Mouse (Mus musculus) CD4-positive naive resting alpha-beta T cell, adult 57 days (primary cell): ENCODE measurements around the gene Olfr1211. TPM values are rescaled to one million over a fixed set of nuclear protein-coding genes. Genes with fewer than 3 reads are reported as not detected.

Source experiments
- total RNA-seq: library from RNA; stranded (reverse); gene quantifications from one replicate; pipeline ENCODE4 v1.2.4, GENCODE M21; 2023

Gene Olfr1211
- not detected for total RNA-seq

DNA sequence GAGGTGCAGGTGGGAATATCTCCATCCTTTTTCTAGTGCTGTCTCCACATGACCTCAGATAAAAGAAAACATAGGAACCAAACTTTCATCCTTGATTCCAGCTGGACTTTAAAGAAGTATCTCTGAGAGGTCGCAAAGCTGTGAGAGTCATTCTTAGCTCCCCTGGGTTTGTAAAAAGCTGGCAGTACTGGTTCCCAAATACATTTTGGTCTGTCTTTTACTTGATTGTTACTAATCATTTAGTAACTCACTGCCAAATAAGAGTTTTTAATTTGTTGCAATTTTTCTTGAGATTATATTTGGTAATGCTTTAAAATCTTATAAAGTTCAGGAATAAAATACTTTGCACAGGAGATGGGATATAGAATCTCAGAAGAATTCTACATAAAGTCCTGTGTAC lies at the start of gene Olfr1211:
TSS of gene Olfr1211 (minus strand) at position 101 of the 400 bp plus-strand sequence.

DNA sequence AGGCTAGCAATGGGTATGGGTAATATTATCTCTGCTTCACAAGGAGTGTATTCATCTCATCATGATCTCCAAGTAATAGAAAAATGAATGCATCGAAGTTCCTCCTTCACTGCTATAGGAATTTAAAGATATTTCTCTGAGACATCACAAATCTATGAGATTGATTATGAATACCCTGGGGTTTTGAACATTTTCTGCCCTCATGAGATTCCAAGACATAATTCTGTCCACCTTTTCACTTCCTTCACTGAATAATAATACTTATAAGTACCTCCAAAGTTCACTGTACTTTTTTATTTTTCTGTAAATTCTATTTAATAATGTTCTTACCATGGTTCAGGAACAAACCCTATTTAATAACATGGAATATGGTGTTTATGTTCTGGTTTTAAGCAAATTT lies 42.3 kb upstream of the Olfr1211 start, which contains the start of gene Gm13762:
TSS of gene Gm13762 (minus strand) at position 101 of the 400 bp plus-strand sequence.

GRCm38 (mm10) chr2:88953669-88954068 lies 15.8 kb upstream of the Olfr1211 start, which contains the start of gene Olfr1212:
Olfr1212 (plus strand) TSS chr2:88953969.

GRCm38 (mm10) chr2:88915057-88915456 lies 22.9 kb downstream of the Olfr1211 start, which contains the start of gene Olfr1209:
Olfr1209 (minus strand) TSS chr2:88915157.

DNA sequence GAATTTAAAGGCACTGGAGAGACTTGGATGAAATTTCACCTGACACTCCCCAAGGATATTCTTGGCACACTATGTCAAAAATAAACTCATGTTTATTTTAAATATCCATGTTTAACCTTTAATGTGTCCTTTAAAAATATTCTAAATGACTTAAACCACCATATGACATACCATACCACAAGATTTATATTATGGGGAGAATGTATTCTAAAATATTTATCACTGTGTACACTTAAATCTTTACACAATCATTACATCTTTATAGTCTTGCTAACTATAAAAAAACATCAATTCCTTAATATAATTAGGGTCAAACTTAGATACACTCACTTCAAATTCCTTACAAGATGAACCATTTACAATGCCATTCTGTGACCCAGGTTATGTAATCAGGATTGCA lies 35.7 kb downstream of the Olfr1211 start, which contains the start of gene Olfr1208:
TSS of gene Olfr1208 (minus strand) at position 101 of the 400 bp plus-strand sequence.

Other genes with a start within 250 kb of the Olfr1211 start
- gene Olfr1195, start 248.9 kb downstream of the Olfr1211 start, total RNA-seq = not detected
- gene Olfr1196, start 233.5 kb downstream of the Olfr1211 start, total RNA-seq = not detected
- gene Olfr1197, start 205.7 kb downstream of the Olfr1211 start, total RNA-seq = not detected
- gene Olfr1198, start 186.7 kb downstream of the Olfr1211 start, total RNA-seq = not detected
- gene Olfr1199, start 177.6 kb downstream of the Olfr1211 start, total RNA-seq = not detected
- gene Olfr1200, start 167.6 kb downstream of the Olfr1211 start, total RNA-seq = not detected
- gene Olfr1201, start 145.1 kb downstream of the Olfr1211 start, total RNA-seq = not detected
- gene Olfr1202, start 123.6 kb downstream of the Olfr1211 start, total RNA-seq = not detected
- not detected for gene Olfr1205, start 108.4 kb downstream of the Olfr1211 start, total RNA-seq
- gene Olfr1204, start 88.8 kb downstream of the Olfr1211 start, total RNA-seq = not detected
- not detected for gene Olfr1206, start 74.9 kb downstream of the Olfr1211 start, total RNA-seq
- not detected for gene Olfr1208, start 35.8 kb downstream of the Olfr1211 start, total RNA-seq
- gene Olfr1209, start 23.0 kb downstream of the Olfr1211 start, total RNA-seq = not detected
- gene Olfr1212, start 15.9 kb upstream of the Olfr1211 start, total RNA-seq = not detected
- not detected for gene Gm13762, start 42.2 kb upstream of the Olfr1211 start, total RNA-seq
- gene Olfr1214, start 54.5 kb upstream of the Olfr1211 start, total RNA-seq = not detected
- not detected for gene Olfr1215, start 68.9 kb upstream of the Olfr1211 start, total RNA-seq
- gene Olfr1216, start 80.2 kb upstream of the Olfr1211 start, total RNA-seq = not detected
- not detected for gene Olfr1217, start 94.0 kb upstream of the Olfr1211 start, total RNA-seq
- gene Olfr1218, start 123.1 kb upstream of the Olfr1211 start, total RNA-seq = not detected
- not detected for gene Olfr1219, start 145.4 kb upstream of the Olfr1211 start, total RNA-seq
- gene Olfr1220, start 168.7 kb upstream of the Olfr1211 start, total RNA-seq = not detected
- not detected for gene Olfr1221, start 179.2 kb upstream of the Olfr1211 start, total RNA-seq
- not detected for gene Olfr1222, start 194.9 kb upstream of the Olfr1211 start, total RNA-seq
- gene Olfr1223, start 213.4 kb upstream of the Olfr1211 start, total RNA-seq = not detected
- not detected for gene Olfr1224-ps1, start 226.0 kb upstream of the Olfr1211 start, total RNA-seq
- gene Olfr1225, start 236.6 kb upstream of the Olfr1211 start, total RNA-seq = not detected